Mouse (Mus musculus) forebrain, embryonic 15.5 days (tissue): ENCODE measurements at regions not wholly inside any gene's neighbourhood (a gene's known extent, or its start where the extent isn't known, plus 50 kb on each side); places are given as distances from the start of the nearest gene placed in this dataset.

Experiments used
- ATAC-seq: fragments of 200-750 bp; cut with Nextera tagmentation; replicated peaks from 2 replicates; pipeline ENCODE4 v1.8.0; 2017; ENCODE audit warnings: mild to moderate bottlenecking, moderate TSS enrichment, moderate library complexity
- H3K27ac ChIP-seq: fragments of 300-500 bp; sonication (generic); replicated peaks from 2 replicates; pipeline ENCODE4 v1.5.1; 2015; ENCODE audit warnings: mild to moderate bottlenecking, inconsistent platforms
- H3K27me3 ChIP-seq: fragments of 300-500 bp; sonication (generic); 2 replicates; pipeline ENCODE4 v1.6.1; 2015; ENCODE audit warnings: inconsistent platforms
- H3K36me3 ChIP-seq: fragments of 300-500 bp; sonication (generic); 2 replicates; pipeline ENCODE4 v1.6.1; 2015; ENCODE audit warnings: mild to moderate bottlenecking, inconsistent platforms
- H3K4me1 ChIP-seq: fragments of 300-500 bp; sonication (generic); 2 replicates; pipeline ENCODE4 v1.6.1; 2015; ENCODE audit warnings: inconsistent platforms
- H3K4me2 ChIP-seq: fragments of 300-500 bp; sonication (generic); replicated peaks from 2 replicates; pipeline ENCODE4 v1.6.1; 2015; ENCODE audit warnings: mild to moderate bottlenecking, inconsistent platforms
- H3K4me3 ChIP-seq: fragments of 300-500 bp; sonication (generic); 2 replicates; pipeline ENCODE4 v1.5.1; 2015; ENCODE audit warnings: mild to moderate bottlenecking, inconsistent platforms
- H3K9ac ChIP-seq: fragments of 300-500 bp; sonication (generic); replicated peaks from 2 replicates; pipeline ENCODE4 v1.6.1; 2015; ENCODE audit warnings: mild to moderate bottlenecking, inconsistent platforms
- H3K9me3 ChIP-seq: fragments of 300-500 bp; sonication (generic); 2 replicates; pipeline ENCODE4 v1.6.1; 2016; ENCODE audit warnings: inconsistent platforms
- WGBS: fragments of 180-500 bp; shearing (Covaris S2); methylation state at CpG from one replicate; pipeline ENCODE4 v1.1.7; 2015; ENCODE audit warnings: mixed read lengths; 5-methylcytosine and 5-hydroxymethylcytosine counted together

DNA sequence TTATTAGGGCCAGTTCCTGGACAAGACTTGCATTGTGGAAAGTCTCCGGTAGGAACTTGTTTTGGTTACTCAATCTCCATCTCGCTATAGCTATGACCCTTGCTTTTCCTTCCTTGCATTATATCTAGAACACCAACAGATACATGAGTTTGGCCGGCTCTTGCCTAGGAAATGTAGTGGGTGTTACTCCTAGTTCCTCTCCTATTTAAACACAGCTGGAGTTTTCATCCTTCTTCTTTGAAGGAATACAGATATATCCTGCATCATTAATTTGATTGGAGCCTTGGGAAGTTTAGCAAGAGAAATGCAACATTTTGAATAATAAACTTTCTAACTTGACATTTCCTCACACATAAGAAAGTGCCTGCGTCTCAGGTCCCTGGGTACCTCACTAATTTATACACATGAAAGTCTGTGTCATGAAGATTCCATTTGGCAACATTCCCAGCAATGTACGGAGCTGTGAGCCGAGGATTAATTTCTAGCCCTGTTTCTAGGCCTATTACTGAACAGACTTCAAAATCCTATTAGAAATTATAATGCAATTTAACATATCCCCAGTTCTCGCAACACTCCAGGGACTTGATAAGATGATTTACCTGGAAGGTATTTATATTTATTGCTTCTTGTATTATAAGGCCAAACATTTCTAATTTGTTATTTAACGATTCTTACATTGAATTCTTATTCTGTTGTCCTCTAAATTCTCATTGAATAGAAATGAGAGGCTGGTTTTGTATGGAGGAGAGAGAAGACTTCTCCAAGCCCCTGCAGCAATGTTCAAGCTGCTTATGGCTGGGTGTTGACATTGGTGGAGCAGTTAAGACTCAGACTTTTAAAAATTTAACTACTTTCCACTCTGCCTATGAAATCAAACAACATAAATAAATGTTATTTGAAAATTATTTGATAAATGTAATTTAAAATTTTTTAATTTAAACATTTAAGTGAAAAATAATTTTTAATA, 62.3 kb downstream of the Sntn start:
- Histone ChIP-seq H3K9me3 (0 out of 2 replicates have a peak, but pooled peaks cover 4% of the 10 kb centered on the region), H3K4me2 (no peak overlapping the region), H3K36me3 (no peaks in the 10 kb centered on the region), H3K27me3 (no peaks in the 10 kb centered on the region), H3K27ac (no peak overlapping the region), H3K4me1 (no peaks in the 10 kb centered on the region), H3K9ac (no peak overlapping the region), H3K4me3 (no peak overlapping the region)
- 40% methylated on average over 8 of the region's 8 CpGs for WGBS
- ATAC-seq, result 0 out of 2 replicates have a peak, but pooled peaks have one; percentile 66
